Mouse (Mus musculus): ENCODE data around the gene Adam22. TPM values are rescaled to one million over a fixed set of nuclear protein-coding genes. Genes with fewer than 3 reads are reported as not detected.
"Not testable (repeated sequence)": the region's sequence is repeated elsewhere in the genome, so short reads cannot be mapped to it uniquely, and the experiment has no call there.

The Adam22 gene
- total RNA-seq, 1 experiment from 2014 or later = 0.10 TPM

GRCm38 (mm10) chr5:8085661-8086060, 282.3 kb downstream of the Adam22 start:
- no peak for ATAC-seq (replicated peaks; ENCODE audit: insufficient number of reproducible peaks, low FRiP score, low TSS enrichment, poor library complexity, severe bottlenecking)

DNA sequence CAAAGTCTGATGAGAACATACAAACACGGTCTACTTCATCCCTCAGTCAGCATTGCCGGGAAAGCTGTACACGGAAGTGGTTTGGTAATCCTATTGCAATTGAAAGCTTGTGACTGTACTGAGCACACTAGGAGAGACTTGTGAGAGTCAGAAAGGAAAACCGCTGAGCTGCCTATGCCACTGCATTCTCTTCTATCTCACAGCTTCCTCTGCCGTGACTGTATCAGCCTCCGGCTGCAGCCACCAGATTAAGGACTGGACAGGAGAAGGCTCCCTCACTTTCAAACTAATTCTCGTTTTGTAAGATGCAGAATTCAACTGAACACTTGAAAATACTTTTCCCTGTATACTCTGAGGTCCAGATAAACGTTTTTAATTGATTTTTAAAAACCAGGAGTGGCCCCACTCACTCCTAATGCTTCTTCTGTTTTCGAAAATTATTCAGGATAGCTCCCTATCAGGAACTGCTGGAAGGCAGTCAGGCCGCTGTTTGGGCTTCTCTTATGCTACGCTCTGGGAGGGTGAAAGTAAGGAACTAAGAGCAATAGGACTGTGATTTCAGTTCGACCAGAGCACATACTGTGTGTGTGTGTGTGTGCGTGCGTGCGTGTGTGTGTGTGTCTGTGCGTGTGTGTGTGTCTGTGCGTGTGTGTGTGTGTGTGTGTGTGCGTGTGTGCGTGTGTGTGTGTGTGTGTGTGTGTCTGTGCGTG, 285.0 kb downstream of the Adam22 start:
- ATAC-seq (replicated peaks; ENCODE audit: insufficient number of reproducible peaks, low FRiP score, low TSS enrichment, poor library complexity, severe bottlenecking) = no peak

DNA sequence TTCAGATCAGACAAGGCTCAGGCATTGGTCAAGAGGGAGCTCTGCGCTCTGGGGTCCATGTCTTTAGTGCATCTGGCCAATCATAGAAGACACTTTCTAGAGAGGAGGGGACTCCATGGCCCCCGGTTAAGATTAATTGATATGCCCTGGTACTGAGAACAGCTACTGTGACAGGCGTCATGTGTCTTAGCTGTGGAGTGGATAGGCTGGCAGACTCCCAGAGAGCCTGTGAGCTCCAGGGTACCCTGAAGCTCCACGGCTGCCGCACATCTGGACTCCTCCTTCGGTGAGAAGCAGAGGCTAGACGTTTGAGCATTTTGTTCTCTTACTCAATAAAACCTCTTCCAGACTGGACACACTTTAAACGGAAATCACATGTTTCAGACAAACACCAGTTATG, 290.5 kb downstream of the Adam22 start:
- no peak for ATAC-seq (replicated peaks; ENCODE audit: insufficient number of reproducible peaks, low FRiP score, low TSS enrichment, poor library complexity, severe bottlenecking)

- ATAC-seq (replicated peaks; ENCODE audit: insufficient number of reproducible peaks, low FRiP score, low TSS enrichment, poor library complexity, severe bottlenecking) = no peak
Measured at GRCm38 (mm10) chr5:8073901-8074561, 293.9 kb downstream of the Adam22 start.

DNA sequence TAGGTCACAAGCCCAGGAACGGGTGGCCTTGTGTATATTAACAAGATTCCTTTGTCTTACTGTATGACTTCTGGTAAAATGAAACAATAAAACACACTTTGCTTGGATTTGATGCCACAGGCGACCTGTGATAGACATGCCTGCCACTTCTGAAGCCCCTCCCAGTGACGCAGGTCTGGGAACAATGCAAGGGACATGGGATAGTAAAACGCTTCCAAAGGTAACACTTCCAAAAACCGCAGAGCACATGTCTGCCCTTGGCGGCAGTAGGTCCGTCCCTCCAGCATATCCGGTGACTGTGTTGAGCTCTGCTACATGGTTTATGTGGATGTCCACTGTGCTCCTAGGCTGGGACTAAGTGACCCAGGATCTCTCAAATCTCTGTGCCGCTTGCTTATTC, 294.6 kb downstream of the Adam22 start:
- no peak for ATAC-seq (replicated peaks; ENCODE audit: insufficient number of reproducible peaks, low FRiP score, low TSS enrichment, poor library complexity, severe bottlenecking)

DNA sequence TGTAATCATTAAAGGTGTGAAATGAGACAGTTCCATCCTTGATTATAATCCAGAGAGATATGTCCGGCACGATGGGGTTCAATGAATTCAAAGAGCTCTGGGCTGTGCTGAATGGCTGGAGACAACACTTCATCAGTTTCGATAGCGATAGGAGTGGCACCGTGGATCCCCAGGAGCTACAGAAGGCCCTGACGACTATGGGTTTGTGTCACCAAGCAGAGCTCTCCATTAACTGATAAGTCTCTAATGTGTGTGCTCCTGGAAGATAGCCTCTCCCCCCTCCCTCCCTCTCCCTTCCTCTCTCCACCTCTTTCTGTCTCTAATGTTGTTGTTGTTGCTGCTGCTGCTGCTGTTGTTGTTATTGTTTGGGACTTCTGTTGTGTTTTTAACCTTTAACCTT, 304.8 kb downstream of the Adam22 start:
- no peak for ATAC-seq (replicated peaks; ENCODE audit: insufficient number of reproducible peaks, low FRiP score, low TSS enrichment, poor library complexity, severe bottlenecking)

DNA sequence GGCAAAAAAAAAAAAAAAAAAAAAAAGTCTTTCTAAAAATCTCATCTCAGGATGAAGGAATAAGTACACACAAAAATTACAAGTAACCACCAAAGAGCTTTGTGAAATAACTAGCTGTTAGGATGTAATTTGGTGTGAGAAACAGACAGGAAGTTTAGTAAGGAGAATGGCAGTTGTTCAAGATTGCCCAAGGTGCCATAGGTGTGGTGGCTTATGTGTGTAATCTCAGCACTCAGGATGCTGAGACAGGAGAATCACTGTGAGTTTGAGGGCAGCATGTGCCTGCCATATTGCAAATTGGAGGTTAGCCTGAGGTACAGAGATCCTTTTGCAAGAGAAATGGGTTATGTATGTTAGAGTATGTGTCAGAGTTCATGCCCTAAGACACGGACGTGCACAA, 305.5 kb downstream of the Adam22 start:
- ATAC-seq (replicated peaks; ENCODE audit: insufficient number of reproducible peaks, low FRiP score, low TSS enrichment, poor library complexity, severe bottlenecking) = no peak

GRCm38 (mm10) chr5:8058056-8058455, 309.9 kb downstream of the Adam22 start:
- no peak for ATAC-seq (replicated peaks; ENCODE audit: insufficient number of reproducible peaks, low FRiP score, low TSS enrichment, poor library complexity, severe bottlenecking)

GRCm38 (mm10) chr5:8057018-8057323, 311.0 kb downstream of the Adam22 start:
- no peak for ATAC-seq (replicated peaks; ENCODE audit: insufficient number of reproducible peaks, low FRiP score, low TSS enrichment, poor library complexity, severe bottlenecking)

DNA sequence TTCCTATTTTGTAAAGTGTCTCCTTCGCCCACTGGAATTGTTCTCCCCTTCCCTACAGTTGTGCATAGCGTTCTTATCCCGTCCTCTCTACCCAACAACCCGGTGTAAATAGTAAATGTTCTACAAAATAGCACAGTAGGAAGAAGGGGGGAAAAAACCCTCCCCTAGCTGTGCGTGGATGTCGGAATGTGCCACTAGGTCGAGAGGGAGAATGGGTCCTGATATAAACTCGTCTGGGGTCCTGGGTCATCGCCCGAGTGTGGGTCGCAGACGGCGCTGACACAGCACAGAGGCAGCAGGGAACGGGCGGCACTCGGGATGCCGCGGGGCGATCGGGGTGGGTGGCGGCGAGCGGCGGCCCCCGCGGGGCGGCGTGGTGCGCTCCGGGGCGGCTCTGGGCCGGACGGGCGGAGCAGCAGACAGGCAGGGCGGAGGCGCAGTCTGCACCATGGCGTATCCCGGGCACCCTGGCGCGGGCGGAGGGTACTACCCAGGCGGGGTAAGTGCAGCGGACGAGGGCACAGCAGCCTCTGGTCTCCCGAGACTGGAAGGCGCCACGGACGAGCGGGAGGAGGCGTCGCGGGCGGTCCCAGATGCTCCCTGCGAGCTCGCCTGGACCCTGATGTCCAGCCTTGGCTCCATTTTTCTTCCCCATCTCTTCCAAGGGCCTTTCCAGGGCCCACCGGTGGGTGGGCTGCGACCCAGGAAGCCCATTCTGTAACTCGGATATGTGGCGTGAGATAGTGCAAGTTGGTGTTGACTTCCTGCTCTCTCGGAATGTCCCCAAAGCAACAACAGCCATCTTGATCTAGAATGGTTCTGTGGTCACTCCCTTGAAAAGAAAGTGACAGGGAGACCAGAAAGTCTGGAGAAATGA, 311.6 kb downstream of the Adam22 start:
- ATAC-seq (replicated peaks; ENCODE audit: insufficient number of reproducible peaks, low FRiP score, low TSS enrichment, poor library complexity, severe bottlenecking) = peak; percentile 86

DNA sequence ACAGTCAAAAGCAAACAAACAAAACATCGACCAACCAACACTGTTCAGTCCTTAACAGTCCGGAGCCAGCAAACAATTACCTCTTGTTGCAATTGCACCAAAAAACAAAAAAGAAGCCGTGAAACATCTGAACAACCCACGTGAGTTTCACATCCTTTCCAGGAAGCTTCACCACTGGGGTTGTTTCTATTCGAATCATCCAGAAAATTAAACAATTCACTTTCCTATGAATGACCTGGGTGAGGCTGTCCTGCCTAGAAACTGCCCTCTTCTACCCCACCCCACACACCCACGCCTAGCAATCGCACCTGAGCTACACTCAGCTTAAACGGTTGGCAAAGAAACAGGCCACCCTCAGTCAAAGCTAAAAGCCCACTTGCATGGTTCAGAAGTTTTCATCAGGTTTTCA, 312.2 kb downstream of the Adam22 start:
- no peak for ATAC-seq (replicated peaks; ENCODE audit: insufficient number of reproducible peaks, low FRiP score, low TSS enrichment, poor library complexity, severe bottlenecking)

- no peak for ATAC-seq (replicated peaks; ENCODE audit: insufficient number of reproducible peaks, low FRiP score, low TSS enrichment, poor library complexity, severe bottlenecking)
Measured at GRCm38 (mm10) chr5:8053827-8054226, 314.1 kb downstream of the Adam22 start.

GRCm38 (mm10) chr5:8045855-8046254, 322.1 kb downstream of the Adam22 start, which contains the start of gene Sri:
Sri (plus strand) TSS chr5:8046078.
- ATAC-seq (replicated peaks; ENCODE audit: insufficient number of reproducible peaks, low FRiP score, low TSS enrichment, poor library complexity, severe bottlenecking) = no peak

DNA sequence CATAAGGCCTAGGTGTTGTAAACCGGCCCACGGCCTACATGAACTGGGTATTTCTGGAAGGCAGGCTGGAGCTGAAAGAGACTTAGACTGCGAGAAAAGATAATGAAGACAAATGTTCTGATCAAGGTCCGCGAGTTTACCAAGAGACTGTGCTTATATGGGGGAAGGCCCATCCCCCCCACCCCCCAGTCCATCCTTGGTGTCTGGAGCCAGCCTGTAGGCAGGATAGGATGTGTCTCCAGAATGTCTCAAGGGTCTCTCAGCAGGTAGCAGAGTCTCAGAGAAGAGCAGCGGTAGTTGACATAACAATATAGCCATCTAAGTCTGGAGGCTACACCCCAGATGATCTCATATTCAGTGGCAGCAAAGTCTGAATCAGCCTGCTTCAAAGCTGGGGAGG, 333.4 kb downstream of the Adam22 start:
- ATAC-seq (replicated peaks; ENCODE audit: insufficient number of reproducible peaks, low FRiP score, low TSS enrichment, poor library complexity, severe bottlenecking) = not testable (repeated sequence)

Other genes starting within 250 kb of the Adam22 start
- 47.4 to 70.3 TPM (median 66.5 TPM) in 3 replicates for gene Dbf4, start 54.6 kb upstream of the Adam22 start, total RNA-seq (2017)
- gene Slc25a40, start 54.7 kb upstream of the Adam22 start, total RNA-seq (2017) = 6.6 to 19.0 TPM (median 10.3 TPM) in 3 replicates